Mouse (Mus musculus) v-Abl transformed pro-B cells (cell line): ENCODE data around the gene Lclat1.

Experiments
- in situ Hi-C, 2 experiments: fragments of 400-800 bp; cut with MboI; formaldehyde crosslinking; loops; one replicate each; pipeline ENCODE4 v1.15.1; 2025; ENCODE audit not compliant: unreplicated experiment in 2 of 2

Lclat1 gene

DNA sequence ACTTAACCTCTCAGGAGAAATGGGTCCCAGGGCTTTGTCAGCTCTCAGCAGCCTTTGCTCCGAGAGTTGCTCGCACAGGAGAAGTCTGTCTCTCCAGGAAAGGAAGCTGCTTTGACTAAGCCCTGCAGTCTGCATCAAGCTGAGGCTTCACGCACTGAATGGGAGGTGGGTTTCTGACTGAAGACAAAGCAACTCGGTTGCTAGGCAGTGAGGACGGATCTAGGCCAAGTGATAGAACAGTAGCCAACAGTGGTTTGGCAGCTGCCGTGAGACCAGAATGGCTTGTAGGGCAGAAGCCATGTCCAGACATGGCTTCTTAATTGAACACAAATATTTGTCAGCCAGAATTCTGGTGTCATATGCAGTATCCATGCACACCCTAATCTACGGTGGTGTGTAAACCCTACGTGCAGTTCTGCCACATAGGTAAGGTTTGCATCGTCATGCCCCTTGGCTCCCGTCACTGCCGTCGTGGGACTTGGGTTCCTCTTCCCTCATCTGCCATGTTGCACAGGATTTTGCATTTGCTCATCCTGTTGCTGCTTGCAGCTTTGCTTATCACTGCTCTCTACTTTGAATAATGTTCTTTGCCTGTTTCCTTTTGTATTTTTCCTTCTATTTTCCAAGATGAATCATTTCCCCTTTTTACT, 122.7 kb downstream of the Lclat1 start:
- in situ Hi-C loops, result loop anchor here in 1 of 2 experiments (25.0 kb wide), 1 partner anchor 1743 kb away; the partner anchor contains the start of gene Smchd1

DNA sequence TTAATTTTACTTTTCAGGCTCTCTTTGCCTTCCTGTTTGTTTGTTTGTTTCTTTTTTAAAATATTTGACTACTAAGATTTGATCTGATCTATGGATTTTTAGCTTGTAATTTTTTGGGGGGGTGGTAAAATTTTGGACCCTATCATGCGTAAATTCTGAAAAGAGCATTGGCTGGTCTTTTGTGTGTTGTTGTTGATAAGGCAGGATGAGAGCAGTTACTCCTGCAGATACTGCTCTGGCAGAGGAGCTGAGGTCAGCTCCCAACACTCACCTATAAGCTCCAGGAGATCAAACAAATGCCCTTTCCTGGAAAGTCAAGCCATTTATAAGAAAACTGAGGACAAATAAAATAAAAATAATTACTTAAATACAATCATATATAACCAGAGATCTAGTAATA, 123.6 kb downstream of the Lclat1 start:
- in situ Hi-C loops, result loop anchor here in 1 of 2 experiments (25.0 kb wide), 1 partner anchor 1744 kb away; the partner anchor contains the start of gene Smchd1

GRCm38 (mm10) chr17:73232593-73232992, 124.8 kb downstream of the Lclat1 start:
- in situ Hi-C loops, result loop anchor here in 1 of 2 experiments (25.0 kb wide), 1 partner anchor 1745 kb away; the partner anchor contains the start of gene Smchd1

DNA sequence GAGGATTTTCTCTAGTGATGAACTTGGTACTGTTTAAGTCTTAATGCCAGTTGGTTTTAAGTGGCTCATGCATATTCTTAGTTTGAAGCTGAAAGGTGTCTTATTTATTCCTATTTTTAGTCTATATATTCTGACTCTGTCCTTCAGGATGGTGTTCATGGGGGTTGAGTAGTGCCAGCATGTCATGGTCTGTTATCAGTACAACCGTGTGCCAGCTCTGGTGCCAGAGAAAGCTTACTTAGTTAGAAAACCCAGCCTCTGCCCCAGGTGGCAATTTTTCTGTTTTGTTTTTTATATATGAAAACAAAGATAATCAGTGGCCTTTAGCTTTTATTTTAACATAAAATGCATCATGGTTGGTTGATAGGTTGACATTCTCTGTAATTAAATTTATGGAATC, 126.2 kb downstream of the Lclat1 start:
- in situ Hi-C loops, result loop anchor here in 1 of 2 experiments (25.0 kb wide), 1 partner anchor 1747 kb away; the partner anchor contains the start of gene Smchd1

- in situ Hi-C loops, result loop anchor here in 1 of 2 experiments (25.0 kb wide), 1 partner anchor 1750 kb away; the partner anchor contains the start of gene Smchd1
These were observed 129.5 kb downstream of the Lclat1 start for GRCm38 (mm10) chr17:73237178-73237853.

DNA sequence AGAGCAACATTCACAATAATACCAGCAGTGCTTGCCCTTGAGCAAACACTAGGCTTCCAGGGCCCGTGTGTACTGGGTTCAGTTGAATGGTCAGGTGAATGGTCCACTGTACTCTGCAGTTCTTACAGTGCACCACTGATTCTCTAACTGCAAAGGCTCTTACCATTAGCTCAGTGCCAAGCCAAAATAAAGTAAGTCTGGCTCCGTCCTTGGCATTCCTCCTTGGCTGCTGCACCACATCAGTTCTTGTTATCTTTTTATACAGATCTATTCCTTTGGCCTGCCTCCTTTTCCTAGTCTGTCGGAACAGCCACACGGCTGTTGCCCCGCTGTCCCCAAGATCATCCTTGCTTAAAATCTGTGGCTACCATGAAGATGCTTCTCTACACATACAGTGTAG, 130.7 kb downstream of the Lclat1 start:
- in situ Hi-C loops, result loop anchor here in 1 of 2 experiments (25.0 kb wide), 1 partner anchor 1751 kb away; the partner anchor contains the start of gene Smchd1

GRCm38 (mm10) chr17:73241085-73241848, 133.5 kb downstream of the Lclat1 start:
- in situ Hi-C loops, result loop anchor here in 1 of 2 experiments (5.0 to 25.0 kb wide), 2 partner anchors 41 to 1754 kb away; partner anchors contain the start of gene Smchd1

DNA sequence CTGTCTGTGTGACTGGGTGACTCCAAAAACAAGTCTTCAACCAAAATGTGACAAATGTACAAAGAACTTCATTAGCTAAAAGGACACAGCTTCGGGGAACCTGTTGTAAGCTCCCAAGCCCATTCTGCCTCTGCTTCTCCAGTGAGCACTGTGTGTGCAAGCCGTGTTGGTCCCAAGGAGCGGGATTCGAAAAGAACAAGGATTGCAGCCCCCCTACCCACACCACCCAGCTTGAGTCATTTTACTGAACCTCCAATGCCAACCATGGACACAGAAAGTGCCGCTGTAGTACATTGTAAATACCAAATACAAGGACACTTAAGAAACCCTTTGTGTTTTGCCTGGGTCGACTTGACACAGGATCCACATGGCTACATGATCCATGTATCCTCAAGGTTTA, 135.9 kb downstream of the Lclat1 start:
- in situ Hi-C loops, result loop anchor here in 1 of 2 experiments (5.0 to 25.0 kb wide), 2 partner anchors 39 to 1756 kb away; partner anchors contain the start of gene Smchd1

DNA sequence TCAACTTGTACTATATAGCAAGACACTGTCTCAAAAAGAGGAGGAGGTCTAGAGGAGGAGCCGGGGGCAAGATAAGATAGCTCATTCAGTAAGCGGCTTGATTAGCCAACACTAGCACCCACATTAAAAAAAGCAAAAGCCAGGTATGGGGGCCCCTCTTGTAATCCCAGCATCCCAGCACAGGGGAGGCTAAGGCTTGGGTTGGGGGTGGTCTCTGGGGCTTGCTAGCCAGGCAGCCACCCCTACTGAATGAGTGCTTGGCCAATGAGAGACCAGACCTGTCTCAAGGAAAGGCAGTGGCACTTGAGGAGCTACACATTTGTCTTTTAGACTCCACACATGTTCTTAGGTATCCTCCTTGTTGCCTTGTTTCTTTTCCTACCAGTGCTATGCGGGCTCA, 136.8 kb downstream of the Lclat1 start:
- in situ Hi-C loops, result loop anchor here in 1 of 2 experiments (5.0 to 25.0 kb wide), 2 partner anchors 38 to 1757 kb away; partner anchors contain the start of gene Smchd1

GRCm38 (mm10) chr17:73245089-73245684, 137.4 kb downstream of the Lclat1 start:
- in situ Hi-C loops, result loop anchor here in 1 of 2 experiments (25.0 kb wide), 1 partner anchor 1758 kb away; the partner anchor contains the start of gene Smchd1

- in situ Hi-C loops, result loop anchor here in 1 of 2 experiments (25.0 kb wide), 1 partner anchor 1759 kb away; the partner anchor contains the start of gene Smchd1
These were observed 138.3 kb downstream of the Lclat1 start for GRCm38 (mm10) chr17:73246036-73246435.

GRCm38 (mm10) chr17:73246926-73247325, 139.1 kb downstream of the Lclat1 start:
- in situ Hi-C loops, result loop anchor here in 1 of 2 experiments (25.0 kb wide), 1 partner anchor 1760 kb away; the partner anchor contains the start of gene Smchd1

GRCm38 (mm10) chr17:73247758-73248157, 140.0 kb downstream of the Lclat1 start:
- in situ Hi-C loops, result loop anchor here in 1 of 2 experiments (25.0 kb wide), 1 partner anchor 1760 kb away; the partner anchor contains the start of gene Smchd1

DNA sequence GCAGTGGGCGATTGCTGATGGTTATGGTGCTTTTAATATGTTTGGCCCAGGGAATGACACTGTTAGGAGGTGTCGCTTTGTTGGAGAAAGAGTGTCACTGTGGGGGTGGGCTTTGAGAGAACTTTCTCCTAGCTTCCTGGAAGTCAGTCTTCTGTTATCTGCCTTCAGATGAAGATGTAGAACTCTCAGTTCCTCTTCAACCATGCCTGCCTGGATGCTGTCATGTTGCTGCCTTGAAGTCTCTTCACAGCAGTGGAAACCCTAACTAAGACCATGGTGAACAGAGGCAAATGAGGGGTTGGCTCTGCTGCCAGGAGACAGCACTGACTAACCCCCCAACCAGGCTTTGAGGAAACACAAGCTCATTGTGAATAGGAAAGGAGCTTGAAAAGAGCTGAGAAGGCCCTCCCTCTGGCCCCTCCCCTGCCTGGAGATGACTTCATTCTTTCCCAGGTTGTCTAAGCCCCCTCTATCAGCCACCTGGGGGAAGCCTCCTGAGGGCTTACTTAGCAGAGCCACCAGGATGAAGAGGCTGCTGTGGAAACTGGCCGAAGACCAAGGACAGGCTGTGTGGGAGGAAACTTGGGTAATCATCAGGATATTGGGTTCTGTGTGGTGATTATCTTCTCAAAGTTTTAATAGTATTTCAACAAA, 142.8 kb downstream of the Lclat1 start:
- in situ Hi-C loops, result no loop called here

DNA sequence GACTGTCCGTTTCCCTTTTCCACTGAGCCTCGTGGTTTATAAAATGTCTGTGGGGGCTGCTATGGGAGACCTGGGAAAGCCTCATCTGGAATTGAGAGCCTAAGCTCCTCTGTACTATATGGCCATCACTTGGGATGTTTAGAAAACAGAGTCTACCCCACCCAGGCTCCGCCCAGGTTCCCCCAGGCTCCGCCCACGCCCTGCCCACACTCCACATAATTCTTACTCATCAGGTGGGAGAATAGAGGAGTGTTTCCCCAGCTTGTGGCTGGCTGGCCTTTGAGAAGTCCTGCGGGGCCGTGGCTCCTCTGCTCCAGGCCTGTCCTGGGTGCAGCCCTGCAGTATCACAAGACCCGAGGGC, 143.3 kb downstream of the Lclat1 start:
- in situ Hi-C loops, result no loop called here

GRCm38 (mm10) chr17:73251812-73252608, 144.2 kb downstream of the Lclat1 start:
- in situ Hi-C loops, result no loop called here

- in situ Hi-C loops, result no loop called here
These were observed 145.6 kb downstream of the Lclat1 start for GRCm38 (mm10) chr17:73253291-73253969.

GRCm38 (mm10) chr17:73255801-73256200, 148.0 kb downstream of the Lclat1 start:
- in situ Hi-C loops, result no loop called here
